Mouse (Mus musculus): Measurements from ENCODE around the gene Slc25a24.

Gene Slc25a24

GRCm38 (mm10) chr3:109122641-109123530 is at the start of gene Slc25a24:
Slc25a24 (plus strand) TSS chr3:109123149.
- no peak for DNase-seq (ENCODE audit: low read depth, low spot score)

DNA sequence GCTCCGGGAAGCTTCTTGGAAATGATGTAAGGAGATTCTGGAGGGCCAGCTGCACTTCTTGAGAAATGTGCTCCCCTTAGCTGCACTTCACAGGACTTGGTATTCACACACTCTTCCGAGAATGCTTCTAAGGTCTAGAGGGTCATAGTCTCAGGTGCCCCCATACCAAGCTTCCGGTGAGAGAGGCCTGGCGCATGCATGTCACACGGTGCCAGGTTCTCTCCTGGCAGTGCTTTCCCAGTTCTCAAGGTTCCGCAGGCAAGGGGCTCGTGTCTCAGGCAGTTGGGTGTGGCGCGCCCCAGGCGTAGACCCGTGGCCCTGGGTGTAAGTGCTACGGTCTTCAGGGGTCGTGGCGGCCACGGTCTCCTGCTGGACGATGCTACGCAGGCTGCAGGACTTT is 42.8 kb upstream of the Slc25a24 start, which contains the start of gene Slc25a54:
TSS of gene Slc25a54 (plus strand) at position 301 of the 400 bp plus-strand sequence.
- DNase-seq (ENCODE audit: low read depth, low spot score), result no peak

DNA sequence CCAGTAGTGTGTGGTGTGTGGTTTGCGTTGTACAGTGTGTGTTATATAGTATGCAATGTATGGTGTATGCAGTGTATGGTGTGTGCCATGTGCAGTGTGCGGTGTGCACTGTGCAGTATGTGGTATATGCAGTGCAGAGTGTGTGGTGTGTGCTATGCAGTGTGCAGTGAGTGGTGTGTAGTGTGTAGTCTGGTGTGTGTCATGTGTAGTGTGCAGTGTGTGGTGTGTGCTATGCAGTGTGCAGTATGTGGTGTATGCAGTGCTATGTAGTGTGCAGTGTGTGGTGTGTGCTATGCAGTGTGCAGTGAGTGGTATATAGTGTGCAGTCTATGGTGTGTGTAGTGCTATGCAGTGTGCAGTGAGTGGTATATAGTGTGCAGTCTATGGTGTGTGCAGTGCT is 38.5 kb upstream of the Slc25a24 start:
- DNase-seq (ENCODE audit: low read depth, low spot score), result no peak

DNA sequence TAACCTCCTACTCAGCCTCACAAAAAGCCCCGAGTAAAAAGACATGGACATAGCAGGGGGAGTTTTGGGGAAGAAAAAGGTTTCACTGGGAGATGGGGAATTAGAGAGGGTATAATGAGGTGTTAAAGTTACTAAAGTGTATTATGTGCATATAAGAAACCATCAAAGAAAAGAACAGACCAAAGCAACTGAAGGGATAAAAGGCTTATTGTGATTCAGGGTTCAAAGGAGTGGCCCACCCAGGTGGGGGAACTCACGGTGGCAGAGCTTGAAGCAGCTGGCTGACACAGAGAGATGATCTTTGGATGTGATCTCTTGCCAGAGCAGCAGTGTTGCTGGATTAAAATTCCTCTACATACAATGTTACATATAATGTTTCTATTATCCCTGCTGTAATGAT is 34.5 kb upstream of the Slc25a24 start:
- DNase-seq (ENCODE audit: low read depth, low spot score), result no peak

DNA sequence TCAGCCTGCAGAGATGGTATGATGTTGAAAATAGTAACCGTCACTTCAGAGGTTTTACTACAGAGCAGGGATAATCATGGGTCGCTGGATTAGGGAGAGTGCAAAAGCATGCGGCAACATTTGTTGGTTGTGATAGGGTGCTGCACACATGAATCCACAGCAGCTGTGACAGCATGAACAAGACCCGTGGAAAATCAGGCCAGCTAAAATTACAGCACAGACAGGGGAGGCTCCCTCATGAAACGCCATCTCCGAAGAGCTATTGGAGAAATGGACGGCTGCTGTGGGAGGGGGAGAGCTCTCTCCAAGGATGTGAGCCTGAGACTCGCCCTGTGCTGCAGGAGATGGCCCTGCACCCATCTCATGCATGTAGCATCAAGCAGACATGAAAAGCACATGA is 18.2 kb upstream of the Slc25a24 start:
- no peak for DNase-seq (ENCODE audit: low read depth, low spot score)

DNA sequence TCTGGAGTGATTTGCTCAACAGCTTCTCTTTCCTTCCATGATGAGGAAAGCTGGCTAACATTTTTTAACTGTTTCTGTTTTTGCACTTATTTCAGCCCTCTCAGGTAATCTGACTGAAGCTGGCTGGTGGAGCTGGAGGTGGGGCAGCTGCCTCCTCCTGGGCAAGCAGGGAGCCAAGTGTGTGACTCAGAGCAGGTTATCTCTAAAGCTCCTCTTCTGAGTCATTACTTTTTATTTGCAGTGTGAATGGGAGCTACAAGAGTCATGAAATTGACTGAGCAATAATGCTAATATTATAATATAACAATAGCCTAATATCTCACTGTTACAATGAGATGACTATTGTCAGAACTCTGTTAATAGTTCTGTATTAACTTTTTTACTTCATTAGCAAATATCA is 5.8 kb upstream of the Slc25a24 start:
- DNase-seq (ENCODE audit: low read depth, low spot score), result no peak

- DNase-seq (ENCODE audit: low read depth, low spot score), result no peak
Measured at GRCm38 (mm10) chr3:109119562-109119961, 3.4 kb upstream of the Slc25a24 start.

- no peak for DNase-seq (ENCODE audit: low read depth, low spot score)
Measured at GRCm38 (mm10) chr3:109119973-109120372, 3.0 kb upstream of the Slc25a24 start.

DNA sequence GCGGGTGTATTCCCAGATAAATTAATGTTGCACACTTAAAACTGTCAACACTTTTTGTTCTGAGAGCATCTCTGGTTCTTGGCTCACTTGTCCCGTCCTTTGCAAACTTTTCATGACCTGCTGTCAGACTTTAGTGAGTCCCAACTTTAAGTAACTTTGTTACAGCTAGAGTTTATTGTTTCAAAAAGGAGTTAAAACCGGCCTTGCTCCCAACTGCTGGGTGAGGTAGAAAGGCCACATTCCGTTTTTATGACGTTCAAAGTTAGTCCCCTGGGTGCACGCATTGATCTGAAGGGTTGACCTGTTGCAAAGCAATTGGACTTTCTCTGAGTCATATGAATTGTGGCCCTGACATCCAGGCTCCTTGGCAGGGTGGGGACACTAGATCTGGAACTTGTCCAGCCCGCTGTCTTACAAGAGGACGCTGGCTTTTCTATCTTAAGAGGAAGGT is 607 bp downstream of the Slc25a24 start:
- no peak for DNase-seq (ENCODE audit: low read depth, low spot score)

- DNase-seq (ENCODE audit: low read depth, low spot score), result no peak
Measured at GRCm38 (mm10) chr3:109124091-109124490, 1.1 kb downstream of the Slc25a24 start.

- DNase-seq (ENCODE audit: low read depth, low spot score), result no peak
Measured at GRCm38 (mm10) chr3:109125531-109125930, 2.6 kb downstream of the Slc25a24 start.

GRCm38 (mm10) chr3:109129768-109130167 is 6.8 kb downstream of the Slc25a24 start:
- no peak for DNase-seq (ENCODE audit: low read depth, low spot score)

GRCm38 (mm10) chr3:109132966-109133365 is 10.0 kb downstream of the Slc25a24 start:
- no peak for DNase-seq (ENCODE audit: low read depth, low spot score)

GRCm38 (mm10) chr3:109134036-109134435 is 11.1 kb downstream of the Slc25a24 start:
- DNase-seq (ENCODE audit: low read depth, low spot score), result no peak

DNA sequence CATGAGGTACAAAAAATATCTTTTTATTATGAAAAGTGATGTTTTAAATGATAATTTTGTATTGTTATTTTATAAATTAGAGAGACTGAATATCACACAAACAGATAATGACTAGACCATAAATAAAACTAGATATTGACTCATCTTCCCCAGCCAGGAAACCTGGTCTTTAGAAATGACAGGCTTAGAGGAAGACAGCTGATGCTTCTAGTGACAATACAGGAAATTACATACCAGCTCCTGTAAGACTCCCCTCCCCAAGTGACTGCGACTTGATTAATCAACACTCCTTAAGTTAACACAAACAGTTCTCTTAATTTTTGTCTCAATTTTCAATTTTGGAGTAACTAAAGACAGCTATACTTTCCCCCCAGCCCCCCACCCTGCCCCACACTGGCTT is 12.4 kb downstream of the Slc25a24 start:
- no peak for DNase-seq (ENCODE audit: low read depth, low spot score)

DNA sequence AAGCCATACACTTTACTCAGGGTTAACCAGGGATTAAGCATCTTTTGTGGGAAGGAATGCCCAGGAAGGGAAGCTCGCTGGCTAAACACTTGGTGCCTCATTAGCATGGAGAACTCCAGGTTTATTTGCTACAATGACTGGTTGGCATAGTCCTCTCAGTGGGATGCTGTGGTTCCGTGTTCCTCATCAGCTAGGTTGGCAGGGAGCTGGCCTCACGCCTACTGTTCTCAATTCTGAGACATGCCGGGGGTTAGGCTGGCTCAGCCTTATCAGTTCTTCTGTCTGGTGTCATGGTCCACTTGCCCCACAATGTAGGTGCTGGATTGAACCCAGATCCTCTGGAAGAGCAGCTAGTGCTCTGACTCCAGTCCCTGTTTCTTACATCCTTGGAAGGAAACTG is 29.6 kb downstream of the Slc25a24 start:
- no peak for DNase-seq (ENCODE audit: low read depth, low spot score)

GRCm38 (mm10) chr3:109153410-109153809 is 30.5 kb downstream of the Slc25a24 start:
- DNase-seq (ENCODE audit: low read depth, low spot score), result no peak

DNA sequence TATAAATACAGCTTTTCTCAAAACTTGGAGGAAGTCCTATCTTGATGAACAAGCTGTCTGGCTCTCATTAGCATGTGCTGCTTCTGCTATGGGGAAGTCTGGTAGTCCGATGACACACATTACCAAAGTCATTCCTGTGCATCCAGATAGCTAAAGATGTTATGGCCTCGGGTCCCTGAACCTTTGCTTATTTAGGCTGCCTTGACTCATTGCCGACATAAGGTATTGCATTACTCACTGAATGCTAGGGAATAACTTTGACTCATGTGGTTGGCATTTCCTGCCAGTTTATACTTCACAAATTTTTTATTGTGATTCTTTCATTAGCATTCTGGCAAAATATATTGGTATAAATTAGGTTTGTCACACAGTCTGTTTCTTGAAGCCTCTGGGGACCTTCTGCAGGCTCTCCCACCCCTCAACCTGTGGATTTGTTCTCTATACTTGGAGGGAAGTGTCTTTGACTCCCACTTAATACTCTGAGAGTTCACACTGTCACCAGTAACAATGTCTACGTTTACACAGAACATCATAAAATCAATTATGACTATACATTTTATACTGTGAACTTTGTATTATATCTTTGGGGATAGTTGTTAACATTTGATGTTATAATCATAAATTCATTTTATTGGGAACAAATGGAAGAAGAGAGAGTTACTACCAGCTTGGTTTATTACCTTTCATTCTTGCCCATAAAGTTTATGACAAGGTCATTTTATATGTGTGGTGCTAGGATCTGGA is 33.1 kb downstream of the Slc25a24 start:
- no peak for DNase-seq (ENCODE audit: low read depth, low spot score)

DNA sequence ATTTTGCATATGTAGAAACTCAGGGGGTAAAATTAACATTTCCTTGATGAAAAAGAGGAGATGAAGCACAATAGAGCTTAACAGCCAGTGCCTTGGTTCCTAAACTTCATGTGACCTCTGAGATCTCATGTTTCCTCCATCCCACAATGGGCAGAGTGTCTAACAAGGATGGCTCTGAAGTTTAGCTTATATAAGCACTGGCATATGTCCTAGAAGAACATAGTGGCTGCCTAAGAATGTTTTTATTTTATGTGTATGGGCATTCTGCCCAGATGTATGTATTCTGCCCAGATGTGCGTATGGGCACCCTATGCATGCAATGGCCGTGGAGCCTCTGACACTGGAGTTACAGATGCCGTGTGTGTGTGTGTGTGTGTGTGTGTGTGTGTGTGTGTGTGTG is 34.5 kb downstream of the Slc25a24 start:
- DNase-seq (ENCODE audit: low read depth, low spot score), result no peak

DNA sequence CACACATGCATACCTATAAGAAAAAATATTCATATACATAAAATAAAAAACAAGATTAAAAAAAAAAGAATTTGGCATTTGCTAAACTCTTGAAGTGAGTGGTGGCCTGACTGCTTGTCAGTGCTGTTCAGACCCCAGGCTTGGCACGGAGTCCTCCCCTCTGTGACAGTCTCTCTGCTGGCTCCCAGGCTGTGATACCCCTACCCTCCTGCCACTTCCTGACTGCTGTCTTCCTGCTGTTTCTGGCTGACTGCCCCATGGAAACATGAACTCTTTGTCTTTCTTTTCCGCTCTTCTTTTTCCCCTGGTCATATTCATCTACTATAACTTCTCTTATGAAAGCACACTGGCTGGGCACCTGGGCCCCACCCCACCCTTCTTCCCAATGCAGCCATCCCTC is 41.1 kb downstream of the Slc25a24 start:
- no peak for DNase-seq (ENCODE audit: low read depth, low spot score)

GRCm38 (mm10) chr3:109164644-109165043 is 41.7 kb downstream of the Slc25a24 start:
- DNase-seq (ENCODE audit: low read depth, low spot score), result no peak

DNA sequence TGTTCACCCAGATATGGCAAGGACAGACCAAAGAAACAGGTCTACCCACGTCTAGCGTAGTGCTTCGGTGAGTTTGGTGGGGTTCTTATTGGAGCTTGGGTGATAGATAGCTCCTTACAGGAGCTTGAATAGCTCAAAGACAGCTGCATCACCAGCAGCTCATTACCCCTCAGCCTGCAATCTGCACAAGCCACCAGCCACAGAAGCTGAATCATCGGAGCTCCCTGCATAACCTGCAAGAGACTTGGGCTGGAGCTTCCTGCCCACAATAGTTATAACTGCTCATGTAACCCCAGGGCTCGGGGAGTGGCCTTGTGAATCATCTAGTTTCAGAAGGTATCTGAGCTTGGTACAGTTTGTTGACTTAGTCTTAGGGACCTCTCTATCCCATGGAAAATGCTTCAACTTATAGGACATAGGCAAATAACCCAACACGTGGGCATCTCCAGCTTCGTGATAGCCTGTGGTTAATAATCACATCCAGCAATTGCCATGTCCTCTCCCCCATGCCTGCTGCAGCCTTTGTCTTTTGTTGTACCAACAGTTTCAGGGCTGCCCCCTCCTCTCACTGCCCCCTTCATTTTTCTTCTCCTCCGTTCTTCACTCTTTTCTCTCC is 42.4 kb downstream of the Slc25a24 start:
- DNase-seq (ENCODE audit: low read depth, low spot score), result no peak

Measured in c-Kit-negative CD71-positive TER-119-positive erythroid progenitor cells, embryonic 14.5 days (primary cell).